Mouse (Mus musculus): ENCODE data around the gene Atp1b1.

- TF ChIP-seq RAD21 (IDR thresholded peaks at IDR 0.05; ENCODE audit: low read depth, low read length) (no peak), E2F4 (IDR thresholded peaks at IDR 0.05; ENCODE audit: borderline replicate concordance, low read depth, low read length) (no peak), POLR2A (IDR thresholded peaks at IDR 0.05; ENCODE audit: control insufficient read depth in 1 of 2, insufficient read depth in 1 of 2, low read depth in 1 of 2, low read length in 2 of 2, poor library complexity in 1 of 2) (no peak), CTCF (IDR thresholded peaks at IDR 0.05 in 2 of 3, conservative IDR thresholded peaks at IDR 0.05 in 1 of 3; ENCODE audit: control insufficient read depth in 1 of 3, insufficient read depth in 1 of 3, low read depth in 2 of 3, low read length in 3 of 3, poor library complexity in 1 of 3, severe bottlenecking in 1 of 3) (no peak), MYC (IDR thresholded peaks at IDR 0.05; ENCODE audit: low read depth, low read length) (no peak), ZC3H11A (IDR thresholded peaks at IDR 0.05; ENCODE audit: low read depth, low read length) (no peak)
These were observed 22.8 kb upstream of the Atp1b1 start for GRCm38 (mm10) chr1:164480755-164481644.

Data from MEL (cell line).